Comparison of ENCODE assay signal across 18 mouse cellular contexts in the genomic region with DNA sequence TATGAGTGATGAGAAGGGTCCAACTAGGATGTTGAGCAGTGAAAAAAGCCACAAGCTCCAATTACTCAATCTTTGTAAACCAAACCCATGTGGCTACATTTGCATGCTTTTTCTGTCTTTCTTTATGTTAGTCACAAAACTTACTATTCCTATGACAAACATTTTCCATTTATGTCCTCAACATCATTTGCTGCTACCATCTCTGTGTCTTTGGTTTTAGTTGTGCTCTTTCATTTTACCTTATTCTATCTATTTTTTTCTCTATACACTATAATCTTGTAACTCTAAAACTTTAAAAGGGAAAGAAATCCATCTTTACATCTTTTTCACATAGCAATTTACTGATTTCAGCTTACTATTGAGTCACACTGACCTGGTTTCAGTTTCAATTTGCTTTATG.
DNase-seq lines count a peak whose midpoint lies in the region; ATAC-seq lines count a peak whose summit lies in the region.
"Had no signal": no experiment of that assay in that cellular context is flagged by ENCODE, and none has a peak within 500 bp of the region (broad histone marks: within the 10 kb centered on the region; RNA-seq: fewer than 3 reads in every experiment).

No protein-coding gene starts in this region.

- H3K4me2 ChIP-seq in embryonic facial prominence, embryonic 14.5 days (ENCODE audit: low read depth, low read length): no peak overlapping the region
- H3K4me2 ChIP-seq: embryonic facial prominence, embryonic 13.5 days; forebrain, embryonic 13.5 days; forebrain, embryonic 15.5 days had no signal

- H3K4me1 ChIP-seq in embryonic facial prominence, embryonic 14.5 days (ENCODE audit: control insufficient read depth, insufficient read depth, low read length): no peaks in the 10 kb centered on the region
- no peaks in the 10 kb centered on the region for H3K4me1 ChIP-seq in embryonic facial prominence, embryonic 10.5 days
- H3K4me1 ChIP-seq: embryonic facial prominence, embryonic 13.5 days; forebrain, embryonic 13.5 days; forebrain, embryonic 15.5 days had no signal

- no peak overlapping the region for H3K9ac ChIP-seq in embryonic facial prominence, embryonic 14.5 days (ENCODE audit: low read depth, low read length)
- H3K9ac ChIP-seq: embryonic facial prominence, embryonic 13.5 days; forebrain, embryonic 13.5 days; forebrain, embryonic 15.5 days; forebrain, postnatal 0 days had no signal

- H3K9me3 ChIP-seq in embryonic facial prominence, embryonic 14.5 days (ENCODE audit: control insufficient read depth, low read length): no peaks in the 10 kb centered on the region
- no peaks in the 10 kb centered on the region for H3K9me3 ChIP-seq in embryonic facial prominence, embryonic 10.5 days
- H3K9me3 ChIP-seq: embryonic facial prominence, embryonic 13.5 days; forebrain, embryonic 13.5 days; forebrain, embryonic 15.5 days; G1E had no signal

- DNase-seq in embryonic facial prominence, embryonic 14.5 days (ENCODE audit: low spot score): peak; percentile 2
- no peak for DNase-seq in embryonic facial prominence, embryonic 10.5 days (ENCODE audit: low spot score)
- DNase-seq in Muller cell, postnatal 12 days (ENCODE audit: inconsistent ontology term): peak; percentile 7
- DNase-seq in kidney, adult 8-10 months: no peak
- no peak for DNase-seq in cerebellum, postnatal 25 days
- DNase-seq: adrenal gland, adult 2 months; adrenal gland, postnatal 10 days; adrenal gland, postnatal 25 days; cerebellum, adult 11 months; cerebellum, adult 18-20 months; cerebellum, adult 8-10 months; cerebellum, adult 9-11 months; cerebellum, postnatal 14 days; forebrain, postnatal 0 days had no signal

- ATAC-seq in embryonic facial prominence, embryonic 14.5 days (ENCODE audit: low read depth): no peak
- ATAC-seq: forebrain, embryonic 13.5 days; forebrain, embryonic 15.5 days; forebrain, postnatal 0 days had no signal

- no peak overlapping the region for H3K27ac ChIP-seq in embryonic facial prominence, embryonic 14.5 days (replicated peaks; ENCODE audit: low read depth, low read length)
- H3K27ac ChIP-seq in embryonic facial prominence, embryonic 10.5 days (replicated peaks): no peak overlapping the region
- H3K27ac ChIP-seq: embryonic facial prominence, embryonic 13.5 days; forebrain, embryonic 13.5 days; forebrain, embryonic 15.5 days had no signal

- no peaks in the 10 kb centered on the region for H3K27me3 ChIP-seq in embryonic facial prominence, embryonic 14.5 days (replicated peaks; ENCODE audit: control insufficient read depth, insufficient read depth, low read length)
- no peaks in the 10 kb centered on the region for H3K27me3 ChIP-seq in embryonic facial prominence, embryonic 10.5 days (replicated peaks; ENCODE audit: low read depth, poor library complexity, severe bottlenecking)
- H3K27me3 ChIP-seq: embryonic facial prominence, embryonic 13.5 days; forebrain, embryonic 13.5 days; forebrain, embryonic 15.5 days had no signal

- no peak overlapping the region for H3K4me3 ChIP-seq in embryonic facial prominence, embryonic 14.5 days (ENCODE audit: low read depth, low read length)
- H3K4me3 ChIP-seq in embryonic facial prominence, embryonic 10.5 days: no peak overlapping the region
- H3K4me3 ChIP-seq: embryonic facial prominence, embryonic 13.5 days; forebrain, embryonic 13.5 days; forebrain, embryonic 15.5 days had no signal

- H3K36me3 ChIP-seq in embryonic facial prominence, embryonic 14.5 days (ENCODE audit: control insufficient read depth, insufficient read depth, low read length): no peaks in the 10 kb centered on the region
- H3K36me3 ChIP-seq in embryonic facial prominence, embryonic 10.5 days (replicated peaks): no peaks in the 10 kb centered on the region
- H3K36me3 ChIP-seq: embryonic facial prominence, embryonic 13.5 days; forebrain, embryonic 15.5 days; G1E had no signal

Comparison
In these comparisons a context has a peak if more than half of its experiments do, and no peak if none do; other contexts are left out.
1. DNase-seq: peak in embryonic facial prominence, embryonic 14.5 days (single experiment) and Muller cell, postnatal 12 days (single experiment); none in embryonic facial prominence, embryonic 10.5 days (single experiment), kidney, adult 8-10 months (0 of 2) and cerebellum, postnatal 25 days (0 of 2).